Mouse (Mus musculus): ENCODE results near the gene Gm26620. TPM values are rescaled to one million over a fixed set of nuclear protein-coding genes. Genes with fewer than 3 reads are reported as not detected.

The Gm26620 gene
- polyA plus RNA-seq, 1 experiment from 2014 or later, result 0.56 TPM

Other genes starting within 250 kb of the Gm26620 start
- gene Olfml2b, start 240.5 kb upstream of the Gm26620 start, polyA plus RNA-seq (2014; fragmentation: Nextera tagmentation; extraction: Ambion mirVana), result 5.2 and 5.7 TPM in 2 replicates
- gene Atf6, start 17.3 kb upstream of the Gm26620 start, polyA plus RNA-seq (2014; fragmentation: Nextera tagmentation; extraction: Ambion mirVana), result 9.9 and 10.9 TPM in 2 replicates
- 41.2 and 45.9 TPM in 2 replicates for gene Dusp12, start 475 bp downstream of the Gm26620 start, polyA plus RNA-seq (2014; fragmentation: Nextera tagmentation; extraction: Ambion mirVana)
- gene Fcrlb, start 27.9 kb downstream of the Gm26620 start, polyA plus RNA-seq (2014; fragmentation: Nextera tagmentation; extraction: Ambion mirVana), result 0.75 and 1.1 TPM in 2 replicates
- not detected in 2 replicates for gene Fcrla, start 42.5 kb downstream of the Gm26620 start, polyA plus RNA-seq (2014; fragmentation: Nextera tagmentation; extraction: Ambion mirVana)
- 1.2 and 1.8 TPM in 2 replicates for gene Fcgr2b, start 91.5 kb downstream of the Gm26620 start, polyA plus RNA-seq (2014; fragmentation: Nextera tagmentation; extraction: Ambion mirVana)
- 0.33 and 0.56 TPM in 2 replicates for gene Fcgr4, start 133.9 kb downstream of the Gm26620 start, polyA plus RNA-seq (2014; fragmentation: Nextera tagmentation; extraction: Ambion mirVana)
- gene Fcgr3, start 179.9 kb downstream of the Gm26620 start, polyA plus RNA-seq (2014; fragmentation: Nextera tagmentation; extraction: Ambion mirVana), result 9.6 and 11.6 TPM in 2 replicates
- 11.7 and 20.3 TPM in 2 replicates for gene Cfap126, start 228.9 kb downstream of the Gm26620 start, polyA plus RNA-seq (2014; fragmentation: Nextera tagmentation; extraction: Ambion mirVana)